Mouse (Mus musculus) urinary bladder, postnatal 4 days (tissue): ENCODE measurements at regions not wholly inside any gene's neighbourhood (a gene's known extent, or its start where the extent isn't known, plus 50 kb on each side); places are given as distances from the start of the nearest gene placed in this dataset.

Source experiments
- DNase-seq, 2 experiments: peaks; one replicate each; pipeline ENCODE4 v3.0.0; 2021 to 2022; ENCODE audit warnings: low spot score in 2 of 2

DNA sequence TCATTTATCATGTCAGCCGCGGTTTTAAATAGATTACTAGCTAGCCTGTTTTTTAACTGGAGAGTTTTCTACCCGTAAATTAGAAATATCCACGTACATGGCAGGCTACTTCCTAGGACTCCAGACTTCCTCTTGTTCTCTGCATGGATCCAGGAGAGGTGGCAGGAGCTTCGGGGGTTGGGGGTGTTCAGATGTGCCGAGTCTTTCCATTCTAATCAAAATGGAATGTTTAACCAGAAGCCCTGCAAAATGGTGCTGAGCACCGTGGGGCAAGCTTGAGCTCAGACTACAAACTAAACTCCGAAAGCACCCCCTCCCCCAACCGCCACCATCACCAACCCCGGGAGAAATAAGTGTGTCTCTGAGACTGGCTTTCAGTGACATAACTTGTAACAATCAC lies 73.4 kb upstream of the 4930535I16Rik start:
- no peak for DNase-seq

DNA sequence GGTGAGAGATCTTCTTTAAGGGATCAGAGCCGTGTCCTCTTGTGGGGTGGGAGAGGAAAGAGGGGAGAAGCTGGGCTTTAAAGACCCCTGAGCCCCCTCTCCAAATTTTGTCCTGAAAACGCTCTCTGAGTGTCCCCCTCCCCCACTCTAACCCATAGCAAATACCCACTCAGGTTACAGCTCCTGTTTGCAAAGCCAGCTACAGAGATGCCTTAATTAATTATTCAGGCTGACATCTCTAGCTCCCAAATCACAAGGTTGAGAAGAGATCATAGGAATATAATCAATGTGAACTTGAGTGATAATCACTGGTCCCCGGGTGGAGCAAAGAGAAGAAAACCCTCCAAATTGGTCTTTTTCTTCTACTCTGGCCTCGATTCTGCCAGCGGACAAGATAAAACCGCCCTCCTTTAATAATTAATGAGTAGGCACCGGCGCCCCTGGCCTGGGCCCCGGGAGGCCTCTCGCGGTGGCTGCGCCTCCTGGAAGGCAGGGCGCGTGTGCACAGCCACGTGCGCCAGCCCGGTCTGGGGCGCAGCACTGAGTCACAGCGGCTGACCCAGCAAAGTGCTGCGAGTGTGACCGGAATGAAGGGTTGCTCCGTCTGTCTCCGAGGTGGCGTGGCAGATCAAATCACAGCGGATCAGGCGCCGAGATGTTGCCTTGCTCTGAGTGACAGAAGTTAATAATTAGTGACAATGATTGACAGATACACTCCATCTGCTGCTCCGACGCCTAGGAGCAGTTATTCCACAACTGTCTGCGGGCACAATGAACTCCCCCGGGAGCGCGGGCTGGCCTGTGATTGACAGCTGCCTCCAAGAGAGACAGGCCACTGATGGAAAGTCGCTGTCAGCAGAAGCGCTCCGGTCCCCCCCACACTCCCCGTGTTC lies 72.7 kb upstream of the 4930535I16Rik start:
- DNase-seq: no peak
